8 mouse cellular contexts compared by ENCODE assay signal in genomic region chr15:80004644-80005340, GRCm38 (mm10). TPM values are rescaled to one million over a fixed set of nuclear protein-coding genes. Genes with fewer than 3 reads are reported as not detected.
DNase-seq lines count a peak whose midpoint lies in the region; ATAC-seq and TF ChIP-seq lines count a peak whose summit lies in the region.

No protein-coding gene starts in this region.

- intact Hi-C loops in left cerebral cortex, adult 2 months (cut with DNase I), result no loop called here

- no peak for ATAC-seq in heart, embryonic 13.5 days (ENCODE audit: extremely low read depth, insufficient number of reproducible peaks, low FRiP score, low TSS enrichment)
- ATAC-seq in kidney, embryonic 16.5 days (ENCODE audit: low FRiP score, low TSS enrichment), result peak; percentile 52
- ATAC-seq in midbrain, embryonic 16.5 days, result 0 out of 2 replicates have a peak, but pooled peaks have one; percentile 21
- no peak for ATAC-seq in activated CD4-positive, CD25-positive, alpha-beta regulatory T cell, adult 4 months

- peak overlapping the region; percentile 45; the same call in 1 of the 2 replicates for H3K27ac ChIP-seq in left cerebral cortex, adult 2 months
- H3K27ac ChIP-seq in heart, embryonic 13.5 days (replicated peaks), result peak overlapping the region; percentile 75
- H3K27ac ChIP-seq in kidney, embryonic 16.5 days (ENCODE audit: low read length), result peak overlapping the region; percentile 73
- no peak overlapping the region for H3K27ac ChIP-seq in midbrain, embryonic 16.5 days (ENCODE audit: low read length)

- no peak overlapping the region for H3K4me3 ChIP-seq in left cerebral cortex, adult 2 months
- no peak overlapping the region for H3K4me3 ChIP-seq in heart, embryonic 13.5 days
- no peak overlapping the region for H3K4me3 ChIP-seq in kidney, embryonic 16.5 days (ENCODE audit: low read length)
- no peak overlapping the region for H3K4me3 ChIP-seq in midbrain, embryonic 16.5 days (ENCODE audit: low read depth, low read length)

- no peaks in the 10 kb centered on the region for H3K9me3 ChIP-seq in heart, embryonic 13.5 days
- H3K9me3 ChIP-seq in kidney, embryonic 16.5 days (ENCODE audit: low read length), result no peaks in the 10 kb centered on the region
- H3K9me3 ChIP-seq in midbrain, embryonic 16.5 days (replicated peaks; ENCODE audit: control insufficient read depth, low read length, poor library complexity, severe bottlenecking), result no peaks in the 10 kb centered on the region

- 28% methylated on average over 14 of the region's 14 CpGs for WGBS in heart, embryonic 13.5 days
- 56% methylated on average over 14 of the region's 14 CpGs for WGBS in kidney, embryonic 16.5 days
- WGBS in midbrain, embryonic 16.5 days, result 7% methylated on average over 14 of the region's 14 CpGs

- H3K4me2 ChIP-seq in heart, embryonic 13.5 days, result peak overlapping the region; percentile 10
- no peak overlapping the region for H3K4me2 ChIP-seq in kidney, embryonic 16.5 days (replicated peaks; ENCODE audit: low read depth, low read length)
- H3K4me2 ChIP-seq in midbrain, embryonic 16.5 days (ENCODE audit: low read length), result no peak overlapping the region

- no peak for TF ChIP-seq CTCF in left cerebral cortex, adult 2 months (IDR thresholded peaks at IDR 0.05)

- no peak for DNase-seq in left cerebral cortex, adult 2 months (ENCODE audit: extremely low spot score in 1 of 2, low spot score in 2 of 2)
- DNase-seq in left cerebral cortex, adult 9 months (ENCODE audit: low spot score in 2 of 2), result no peak
- no peak for DNase-seq in retina, embryonic 14.5 days (ENCODE audit: low spot score)
- no peak for DNase-seq in layer of hippocampus, postnatal 36 days

- H3K4me1 ChIP-seq in heart, embryonic 13.5 days, result peaks cover 52% of the 10 kb centered on the region
- 0 out of 2 replicates have a peak, but pooled peaks cover 11% of the 10 kb centered on the region for H3K4me1 ChIP-seq in kidney, embryonic 16.5 days (ENCODE audit: insufficient read depth, low read length)
- no peaks in the 10 kb centered on the region for H3K4me1 ChIP-seq in midbrain, embryonic 16.5 days (ENCODE audit: control insufficient read depth, insufficient read depth, low read length)

- peaks cover 14% of the 10 kb centered on the region for H3K27me3 ChIP-seq in heart, embryonic 13.5 days (replicated peaks)
- H3K27me3 ChIP-seq in kidney, embryonic 16.5 days (ENCODE audit: insufficient read depth, low read length), result no peaks in the 10 kb centered on the region
- H3K27me3 ChIP-seq in midbrain, embryonic 16.5 days (ENCODE audit: control insufficient read depth, insufficient read depth, low read depth, low read length), result no peaks in the 10 kb centered on the region

- peak overlapping the region; percentile 50 for H3K9ac ChIP-seq in heart, embryonic 13.5 days
- H3K9ac ChIP-seq in kidney, embryonic 16.5 days (replicated peaks; ENCODE audit: low read length), result no peak overlapping the region
- H3K9ac ChIP-seq in midbrain, embryonic 16.5 days (ENCODE audit: low read depth, low read length), result no peak overlapping the region

- H3K36me3 ChIP-seq in heart, embryonic 13.5 days, result no peaks in the 10 kb centered on the region
- H3K36me3 ChIP-seq in kidney, embryonic 16.5 days (ENCODE audit: insufficient read depth, low read length), result no peaks in the 10 kb centered on the region
- H3K36me3 ChIP-seq in midbrain, embryonic 16.5 days (ENCODE audit: control insufficient read depth, insufficient read depth, low read length), result no peaks in the 10 kb centered on the region

RNA-seq across cellular contexts. Expression of gene Pdgfb, which starts 10.0 kb away (rescaled TPM):
- total RNA-seq in left cerebral cortex, adult 2 months (2021), result 10 to 100 TPM; 32.7 to 41.7 TPM
- 2.2 and 2.6 TPM in 2 replicates for polyA plus RNA-seq in heart, embryonic 13.5 days (2015; fragmentation: Nextera tagmentation; extraction: Ambion mirVana)
- polyA plus RNA-seq in kidney, embryonic 16.5 days (2015; fragmentation: Nextera tagmentation; extraction: Ambion mirVana), result 4.3 and 6.2 TPM in 2 replicates
- polyA plus RNA-seq in midbrain, embryonic 16.5 days (2015; fragmentation: Nextera tagmentation; extraction: Ambion mirVana), result 4.3 and 6.8 TPM in 2 replicates
- 1 to 10 TPM in 1 of 2 experiments, under 1 TPM in 1; 0.68 to 1.1 TPM for polyA plus RNA-seq in activated CD4-positive, CD25-positive, alpha-beta regulatory T cell, adult 4 months (2017; shearing (Covaris generic))
- 10 to 100 TPM; 27.3 to 27.6 TPM for total RNA-seq in layer of hippocampus, postnatal 36 days (2021)

RNA-seq across cellular contexts. Expression of gene Cbx7, which starts 33.9 kb away (rescaled TPM):
- total RNA-seq in left cerebral cortex, adult 2 months (2021), result 10 to 100 TPM; 52.3 to 52.6 TPM
- polyA plus RNA-seq in heart, embryonic 13.5 days (2015; fragmentation: Nextera tagmentation; extraction: Ambion mirVana), result 1.5 TPM in 2 replicates
- polyA plus RNA-seq in kidney, embryonic 16.5 days (2015; fragmentation: Nextera tagmentation; extraction: Ambion mirVana), result 3.3 and 3.9 TPM in 2 replicates
- 4.8 and 5.0 TPM in 2 replicates for polyA plus RNA-seq in midbrain, embryonic 16.5 days (2015; fragmentation: Nextera tagmentation; extraction: Ambion mirVana)
- 10 to 100 TPM; 21.9 to 30.3 TPM for polyA plus RNA-seq in activated CD4-positive, CD25-positive, alpha-beta regulatory T cell, adult 4 months (2017; shearing (Covaris generic))
- total RNA-seq in layer of hippocampus, postnatal 36 days (2021), result 10 to 100 TPM; 40.4 to 44.8 TPM

Comparison
In these comparisons a context has a peak if more than half of its experiments do, and no peak if none do; other contexts are left out.
1. ATAC-seq: peak in kidney, embryonic 16.5 days (single experiment) and midbrain, embryonic 16.5 days (single experiment); none in heart, embryonic 13.5 days (single experiment) and activated CD4-positive, CD25-positive, alpha-beta regulatory T cell, adult 4 months (single experiment).